ENCODE assay signal across 8 mouse cellular contexts in the genomic region with DNA sequence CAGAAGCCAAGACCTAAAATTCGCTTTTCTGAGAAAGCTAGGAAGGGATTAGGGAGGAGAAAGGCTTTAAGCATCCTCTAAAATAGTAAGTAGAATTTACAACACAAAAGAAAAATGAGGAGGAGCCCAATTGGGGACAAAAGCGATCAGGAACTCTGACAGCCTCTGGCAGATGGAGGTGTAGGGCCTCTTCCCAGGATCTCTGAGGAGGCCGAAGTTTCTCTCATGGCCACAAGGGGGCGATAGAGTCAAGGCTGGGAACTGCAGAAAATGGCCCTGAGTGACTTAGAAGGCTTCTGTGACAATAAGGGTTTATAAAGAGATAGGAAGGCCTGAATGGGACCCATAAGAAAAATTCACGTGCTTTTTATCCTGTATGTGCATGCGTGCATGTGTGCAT.
A peak's percentile ranks its signal among the peaks of the same experiment; 100 is the strongest.
DNase-seq lines count a peak whose midpoint lies in the region.

No protein-coding gene starts in this region.

- peak; percentile 33 to 84 for DNase-seq in adrenal gland, adult (ENCODE audit: inconsistent age in 2 of 2, low spot score in 1 of 2)
- no peak for DNase-seq in adrenal gland, postnatal 4 days (ENCODE audit: low spot score in 2 of 2)
- peak; percentile 45 for DNase-seq in urinary bladder, postnatal 25 days (ENCODE audit: low spot score)
- DNase-seq in urinary bladder, adult 2 months (ENCODE audit: low spot score): no peak
- peak; percentile 85 for DNase-seq in embryo, embryonic 10.5 days (ENCODE audit: low spot score)
- peak; percentile 42 for DNase-seq in induced T-regulatory cell, adult 2 months (ENCODE audit: low read depth)
- DNase-seq in lung, adult 18-20 months: peak; percentile 7 to 10
- DNase-seq in right cerebral cortex, postnatal 14 days: peak; percentile 54

Comparison
In these comparisons a context has a peak if more than half of its experiments do, and no peak if none do; other contexts are left out.
1. DNase-seq: peak in adrenal gland, adult (2 of 2), urinary bladder, postnatal 25 days (single experiment), embryo, embryonic 10.5 days (single experiment), induced T-regulatory cell, adult 2 months (single experiment), lung, adult 18-20 months (2 of 2) and right cerebral cortex, postnatal 14 days (single experiment); none in adrenal gland, postnatal 4 days (0 of 2) and urinary bladder, adult 2 months (single experiment).